Mouse (Mus musculus): Measurements from ENCODE around the gene Crcp.

DNA sequence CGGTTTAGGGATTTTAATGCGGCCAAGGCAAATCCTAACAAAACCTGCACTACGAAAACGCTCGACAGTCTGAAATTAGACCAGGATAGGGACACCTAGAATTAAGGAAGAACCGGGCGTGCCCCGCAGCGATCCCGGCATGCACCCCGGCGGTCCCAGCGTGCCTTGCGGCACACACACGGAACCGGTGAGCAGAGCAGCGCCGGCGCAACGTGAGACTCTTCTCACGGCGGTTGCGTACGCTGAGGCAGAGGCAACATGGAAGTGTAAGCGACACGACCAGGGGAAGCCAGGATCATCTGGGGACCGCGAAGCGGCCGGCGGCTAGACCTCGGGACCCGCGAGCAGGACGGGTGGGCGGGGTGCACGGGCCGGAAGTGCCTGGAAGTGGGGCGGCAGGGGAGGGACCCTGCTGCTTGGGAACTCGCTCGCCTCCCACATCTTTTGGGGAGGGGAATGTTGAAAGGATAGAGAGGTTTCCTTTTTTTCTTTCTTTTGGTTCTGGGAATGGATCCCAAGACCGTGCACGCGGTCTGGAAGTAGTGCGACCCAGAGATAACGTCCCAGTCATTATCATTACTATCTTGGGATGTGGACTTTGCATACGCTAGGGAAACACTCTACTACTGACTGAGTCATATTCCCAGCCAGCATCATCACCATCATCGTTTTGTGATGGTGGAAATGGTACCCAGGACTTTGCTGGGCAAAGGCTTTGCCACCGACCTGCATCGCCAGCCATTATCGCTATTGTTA, at the start of gene Crcp, which contains the start of gene Asl:
- TF ChIP-seq POLR2A (IDR thresholded peaks at IDR 0.05; ENCODE audit: borderline replicate concordance, low read depth, low read length): no peak
- TF ChIP-seq CTCF (IDR thresholded peaks at IDR 0.05; ENCODE audit: low read depth, low read length): no peak

All from bone marrow macrophage, adult 2 months (primary cell).